Comparison of ENCODE assay signal across 19 mouse cellular contexts in genomic region chr15:36900940-36901339, GRCm38 (mm10).
DNase-seq lines count a peak whose midpoint lies in the region; ATAC-seq and TF ChIP-seq lines count a peak whose summit lies in the region.
"Had no signal": no experiment of that assay in that cellular context is flagged by ENCODE, and none has a peak within 500 bp of the region (broad histone marks: within the 10 kb centered on the region; RNA-seq: fewer than 3 reads in every experiment).

No protein-coding gene starts in this region.

- H3K9ac ChIP-seq in hindbrain, embryonic 14.5 days, result no peak overlapping the region
- no peak overlapping the region for H3K9ac ChIP-seq in neural tube, embryonic 13.5 days
- H3K9ac ChIP-seq in neural tube, embryonic 15.5 days (replicated peaks), result no peak overlapping the region
- H3K9ac ChIP-seq in intestine, postnatal 0 days (ENCODE audit: low read depth, low read length), result peak overlapping the region; percentile 7; the same call in 1 of the 2 replicates
- H3K9ac ChIP-seq in stomach, postnatal 0 days (ENCODE audit: low read length), result no peak overlapping the region
- H3K9ac ChIP-seq in liver, postnatal 0 days (replicated peaks), result no peak overlapping the region
- H3K9ac ChIP-seq: forebrain, embryonic 15.5 days; liver, embryonic 14.5 days had no signal

- DNase-seq in hindbrain, embryonic 10.5 days (ENCODE audit: low spot score), result no peak
- no peak for DNase-seq in hindbrain, embryonic 14.5 days (ENCODE audit: low spot score)
- DNase-seq in stomach, postnatal 0 days (ENCODE audit: low spot score), result no peak
- DNase-seq in liver, postnatal 0 days, result no peak
- no peak for DNase-seq in adrenal gland, postnatal 10 days
- DNase-seq: B cell, adult 2 months; heart, adult 2 months; heart, postnatal 14 days; kidney, adult 2 months; kidney, postnatal 25 days; lung, postnatal 14 days; right cerebral cortex, adult 18-20 months; thymus, adult 18-20 months had no signal

- no peak for ATAC-seq in hindbrain, embryonic 14.5 days (ENCODE audit: low FRiP score)
- peak; percentile 34 for ATAC-seq in neural tube, embryonic 13.5 days (ENCODE audit: low read depth)
- no peak for ATAC-seq in neural tube, embryonic 15.5 days (ENCODE audit: low FRiP score)
- no peak for ATAC-seq in intestine, postnatal 0 days
- no peak for ATAC-seq in stomach, postnatal 0 days (ENCODE audit: low FRiP score, low TSS enrichment)
- ATAC-seq in liver, postnatal 0 days, result no peak

- peaks cover 31% of the 10 kb centered on the region for H3K27me3 ChIP-seq in hindbrain, embryonic 10.5 days (ENCODE audit: insufficient read depth, poor library complexity, severe bottlenecking)
- no peaks in the 10 kb centered on the region for H3K27me3 ChIP-seq in hindbrain, embryonic 14.5 days (ENCODE audit: control insufficient read depth, insufficient read depth, low read length)
- H3K27me3 ChIP-seq in neural tube, embryonic 13.5 days, result no peaks in the 10 kb centered on the region
- no peaks in the 10 kb centered on the region for H3K27me3 ChIP-seq in neural tube, embryonic 15.5 days (replicated peaks)
- no peaks in the 10 kb centered on the region for H3K27me3 ChIP-seq in intestine, postnatal 0 days (replicated peaks; ENCODE audit: control insufficient read depth, insufficient read depth, low read length)
- H3K27me3 ChIP-seq in stomach, postnatal 0 days (ENCODE audit: control insufficient read depth, insufficient read depth, low read length), result no peaks in the 10 kb centered on the region
- no peaks in the 10 kb centered on the region for H3K27me3 ChIP-seq in liver, postnatal 0 days (ENCODE audit: insufficient read depth, low read length)
- H3K27me3 ChIP-seq: forebrain, embryonic 15.5 days; limb, embryonic 12.5 days had no signal

- WGBS in hindbrain, embryonic 10.5 days, result 60% methylated on average over 2 of the region's 2 CpGs
- 61% methylated on average over 2 of the region's 2 CpGs for WGBS in hindbrain, embryonic 14.5 days
- 64% methylated on average over 2 of the region's 2 CpGs for WGBS in neural tube, embryonic 13.5 days
- 85% methylated on average over 2 of the region's 2 CpGs for WGBS in neural tube, embryonic 15.5 days
- 32% methylated on average over 2 of the region's 2 CpGs for WGBS in intestine, postnatal 0 days
- 51% methylated on average over 2 of the region's 2 CpGs for WGBS in stomach, postnatal 0 days
- WGBS in liver, postnatal 0 days (ENCODE audit: insufficient replicate concordance), result 55% methylated on average over 2 of the region's 2 CpGs

- no peaks in the 10 kb centered on the region for H3K36me3 ChIP-seq in hindbrain, embryonic 10.5 days
- H3K36me3 ChIP-seq in hindbrain, embryonic 14.5 days (replicated peaks; ENCODE audit: control insufficient read depth, insufficient read depth), result no peaks in the 10 kb centered on the region
- H3K36me3 ChIP-seq in neural tube, embryonic 13.5 days, result no peaks in the 10 kb centered on the region
- H3K36me3 ChIP-seq in neural tube, embryonic 15.5 days, result no peaks in the 10 kb centered on the region
- H3K36me3 ChIP-seq in intestine, postnatal 0 days (ENCODE audit: control insufficient read depth, insufficient read depth), result no peaks in the 10 kb centered on the region
- no peaks in the 10 kb centered on the region for H3K36me3 ChIP-seq in stomach, postnatal 0 days (ENCODE audit: control insufficient read depth, insufficient read depth, low read length)
- H3K36me3 ChIP-seq in liver, postnatal 0 days (replicated peaks; ENCODE audit: insufficient read depth, low read length), result no peaks in the 10 kb centered on the region
- H3K36me3 ChIP-seq: forebrain, embryonic 15.5 days; limb, embryonic 12.5 days had no signal

- H3K4me1 ChIP-seq in hindbrain, embryonic 10.5 days (replicated peaks), result peaks cover 38% of the 10 kb centered on the region
- H3K4me1 ChIP-seq in hindbrain, embryonic 14.5 days (replicated peaks; ENCODE audit: control insufficient read depth, insufficient read depth, low read length), result peaks cover 21% of the 10 kb centered on the region
- peaks cover 27% of the 10 kb centered on the region for H3K4me1 ChIP-seq in neural tube, embryonic 13.5 days (replicated peaks)
- peaks cover 18% of the 10 kb centered on the region for H3K4me1 ChIP-seq in neural tube, embryonic 15.5 days
- H3K4me1 ChIP-seq in intestine, postnatal 0 days (replicated peaks; ENCODE audit: control insufficient read depth, insufficient read depth, low read length), result peaks cover 24% of the 10 kb centered on the region
- H3K4me1 ChIP-seq in stomach, postnatal 0 days (replicated peaks; ENCODE audit: control insufficient read depth, insufficient read depth), result peaks cover 8% of the 10 kb centered on the region; the same call in 1 of the 2 replicates
- H3K4me1 ChIP-seq in liver, postnatal 0 days (ENCODE audit: insufficient read depth), result peaks cover 25% of the 10 kb centered on the region; the same call in 1 of the 2 replicates

- H3K4me3 ChIP-seq in hindbrain, embryonic 10.5 days, result no peak overlapping the region
- no peak overlapping the region for H3K4me3 ChIP-seq in hindbrain, embryonic 14.5 days (replicated peaks; ENCODE audit: low read length)
- H3K4me3 ChIP-seq in neural tube, embryonic 13.5 days, result no peak overlapping the region
- H3K4me3 ChIP-seq in neural tube, embryonic 15.5 days (replicated peaks), result no peak overlapping the region
- H3K4me3 ChIP-seq in intestine, postnatal 0 days (ENCODE audit: low read depth, low read length), result no peak overlapping the region
- no peak overlapping the region for H3K4me3 ChIP-seq in stomach, postnatal 0 days (ENCODE audit: low read depth, low read length)
- H3K4me3 ChIP-seq in liver, postnatal 0 days (ENCODE audit: low read depth, low read length), result no peak overlapping the region
- H3K4me3 ChIP-seq: forebrain, embryonic 15.5 days; heart, adult 2 months; limb, embryonic 12.5 days had no signal

- peak overlapping the region; percentile 64; the same call in 1 of the 2 replicates for H3K27ac ChIP-seq in hindbrain, embryonic 10.5 days
- no peak overlapping the region for H3K27ac ChIP-seq in hindbrain, embryonic 14.5 days
- no peak overlapping the region for H3K27ac ChIP-seq in neural tube, embryonic 13.5 days (replicated peaks)
- H3K27ac ChIP-seq in neural tube, embryonic 15.5 days (replicated peaks), result no peak overlapping the region
- peak overlapping the region; percentile 94 for H3K27ac ChIP-seq in intestine, postnatal 0 days (ENCODE audit: low read depth, low read length)
- H3K27ac ChIP-seq in stomach, postnatal 0 days (replicated peaks), result peak overlapping the region; percentile 73; the same call in 1 of the 2 replicates
- H3K27ac ChIP-seq in liver, postnatal 0 days (ENCODE audit: low read depth), result no peak overlapping the region
- H3K27ac ChIP-seq: heart, adult 2 months; limb, embryonic 12.5 days; liver, embryonic 14.5 days had no signal

- H3K4me2 ChIP-seq in hindbrain, embryonic 14.5 days (replicated peaks), result no peak overlapping the region
- H3K4me2 ChIP-seq in neural tube, embryonic 13.5 days, result no peak overlapping the region
- H3K4me2 ChIP-seq in neural tube, embryonic 15.5 days, result no peak overlapping the region
- no peak overlapping the region for H3K4me2 ChIP-seq in intestine, postnatal 0 days (replicated peaks; ENCODE audit: low read depth)
- no peak overlapping the region for H3K4me2 ChIP-seq in stomach, postnatal 0 days (replicated peaks; ENCODE audit: low read depth)
- no peak overlapping the region for H3K4me2 ChIP-seq in liver, postnatal 0 days (ENCODE audit: low read depth, low read length)
- H3K4me2 ChIP-seq: forebrain, embryonic 15.5 days had no signal

- peak; percentile 36 for TF ChIP-seq CTCF in intestine, postnatal 0 days (IDR thresholded peaks at IDR 0.05; ENCODE audit: low read depth)
- no peak for TF ChIP-seq CTCF in stomach, postnatal 0 days (IDR thresholded peaks at IDR 0.05; ENCODE audit: low read depth)
- no peak for TF ChIP-seq CTCF in liver, postnatal 0 days (IDR thresholded peaks at IDR 0.05; ENCODE audit: low read depth)

- TF ChIP-seq EP300 in stomach, postnatal 0 days (optimal IDR thresholded peaks at IDR 0.05), result no peak
- TF ChIP-seq EP300 in liver, postnatal 0 days (IDR thresholded peaks at IDR 0.05; ENCODE audit: low read depth), result no peak

- no peaks in the 10 kb centered on the region for H3K9me3 ChIP-seq in hindbrain, embryonic 10.5 days
- no peaks in the 10 kb centered on the region for H3K9me3 ChIP-seq in hindbrain, embryonic 14.5 days (ENCODE audit: control insufficient read depth, low read length)
- H3K9me3 ChIP-seq in neural tube, embryonic 13.5 days, result no peaks in the 10 kb centered on the region
- H3K9me3 ChIP-seq in neural tube, embryonic 15.5 days (replicated peaks), result no peaks in the 10 kb centered on the region
- no peaks in the 10 kb centered on the region for H3K9me3 ChIP-seq in intestine, postnatal 0 days (ENCODE audit: control insufficient read depth)
- H3K9me3 ChIP-seq in stomach, postnatal 0 days (ENCODE audit: control insufficient read depth, low read length), result no peaks in the 10 kb centered on the region
- no peaks in the 10 kb centered on the region for H3K9me3 ChIP-seq in liver, postnatal 0 days (ENCODE audit: low read length)
- H3K9me3 ChIP-seq: forebrain, embryonic 15.5 days; limb, embryonic 12.5 days had no signal

Comparison
In these comparisons a context has a peak if more than half of its experiments do, and no peak if none do; other contexts are left out.
1. H3K27ac ChIP-seq: peak in hindbrain, embryonic 10.5 days (single experiment), intestine, postnatal 0 days (single experiment) and stomach, postnatal 0 days (single experiment); none in hindbrain, embryonic 14.5 days (single experiment), neural tube, embryonic 13.5 days (single experiment), neural tube, embryonic 15.5 days (single experiment) and liver, postnatal 0 days (single experiment).